Mouse (Mus musculus) hindbrain, embryonic 10.5 days (tissue): Measurements from ENCODE around the gene Fzd7. TPM values are rescaled to one million over a fixed set of nuclear protein-coding genes. Genes with fewer than 3 reads are reported as not detected.
"Not testable (repeated sequence)": the region's sequence is repeated elsewhere in the genome, so short reads cannot be mapped to it uniquely, and the experiment has no call there.

Experiments
- DNase-seq: peaks from one replicate; pipeline ENCODE4 v3.0.0-alpha.2; 2017; ENCODE audit warnings: low spot score
- H3K27ac ChIP-seq: fragments of 300-500 bp; sonication (generic); 2 replicates; pipeline ENCODE4 v1.5.1; 2016; ENCODE audit warnings: mild to moderate bottlenecking, moderate library complexity
- H3K27me3 ChIP-seq: fragments of 300-500 bp; sonication (generic); 2 replicates; pipeline ENCODE4 v1.6.1; 2016; ENCODE audit warnings: mild to moderate bottlenecking; ENCODE audit not compliant: poor library complexity, insufficient read depth, severe bottlenecking
- H3K36me3 ChIP-seq: fragments of 300-500 bp; sonication (generic); 2 replicates; pipeline ENCODE4 v1.6.1; 2016; ENCODE audit warnings: mild to moderate bottlenecking, moderate library complexity
- H3K4me1 ChIP-seq: fragments of 300-500 bp; sonication (generic); replicated peaks from 2 replicates; pipeline ENCODE4 v1.6.1; 2016; ENCODE audit warnings: mild to moderate bottlenecking
- H3K4me3 ChIP-seq: fragments of 300-500 bp; sonication (generic); 2 replicates; pipeline ENCODE4 v1.5.1; 2016; ENCODE audit warnings: mild to moderate bottlenecking, moderate library complexity
- H3K9me3 ChIP-seq: fragments of 300-500 bp; sonication (generic); 2 replicates; pipeline ENCODE4 v1.6.1; 2016; ENCODE audit warnings: mild to moderate bottlenecking, moderate library complexity
- WGBS: fragments of 180-500 bp; shearing (Covaris S2); methylation state at CpG from one replicate; pipeline ENCODE4 v1.1.7; 2016; 5-methylcytosine and 5-hydroxymethylcytosine counted together
- polyA plus RNA-seq: library from polyadenylated mRNA; unstranded; fragments of >200 nt; fragmentation: Nextera tagmentation; extraction: Ambion mirVana; gene quantifications from 2 replicates; pipeline ENCODE4 v1.2.1, GENCODE M21; 2016

Gene Fzd7
- polyA plus RNA-seq: 14.4 and 16.1 TPM in 2 replicates

GRCm38 (mm10) chr1:59482331-59482695 lies at the start of gene Fzd7:
Gene Fzd7, plus strand, starts transcription at chr1:59482424.
- WGBS: under 1% methylated on average over 35 of the region's 35 CpGs
- no peaks in the 10 kb centered on the region for H3K9me3 ChIP-seq
- H3K36me3 ChIP-seq: peaks cover 30% of the 10 kb centered on the region
- H3K27me3 ChIP-seq: no peaks in the 10 kb centered on the region; the same call in 1 of the 2 replicates
- peak within 1 kb of the TSS; percentile 96 for H3K4me3 ChIP-seq
- no peak for DNase-seq
- H3K27ac ChIP-seq: peak within 1 kb of the TSS; percentile 96
- H3K4me1 ChIP-seq: peaks cover 72% of the 10 kb centered on the region

GRCm38 (mm10) chr1:59433296-59433695 lies 48.9 kb upstream of the Fzd7 start:
- no peaks in the 10 kb centered on the region for H3K36me3 ChIP-seq
- 82% methylated on average over 6 of the region's 6 CpGs for WGBS
- no peak overlapping the region for H3K27ac ChIP-seq
- H3K9me3 ChIP-seq: no peaks in the 10 kb centered on the region
- DNase-seq: no peak
- H3K4me1 ChIP-seq: peaks cover 35% of the 10 kb centered on the region
- H3K4me3 ChIP-seq: no peak overlapping the region
- H3K27me3 ChIP-seq: no peaks in the 10 kb centered on the region

- peak overlapping the region; percentile 56 for H3K27ac ChIP-seq
- 75% methylated on average over 3 of the region's 3 CpGs for WGBS
- H3K36me3 ChIP-seq: no peaks in the 10 kb centered on the region
- no peaks in the 10 kb centered on the region for H3K27me3 ChIP-seq
- H3K4me1 ChIP-seq: peaks cover 43% of the 10 kb centered on the region
- no peak for DNase-seq
- H3K9me3 ChIP-seq: no peaks in the 10 kb centered on the region
- H3K4me3 ChIP-seq: no peak overlapping the region
Measured at GRCm38 (mm10) chr1:59434071-59434470, 48.2 kb upstream of the Fzd7 start.

- H3K9me3 ChIP-seq: no peaks in the 10 kb centered on the region
- H3K4me3 ChIP-seq: no peak overlapping the region
- 89% methylated on average over 5 of the region's 5 CpGs for WGBS
- H3K27ac ChIP-seq: peak overlapping the region; percentile 88
- H3K27me3 ChIP-seq: no peaks in the 10 kb centered on the region
- peaks cover 52% of the 10 kb centered on the region for H3K4me1 ChIP-seq
- DNase-seq: no peak
- H3K36me3 ChIP-seq: no peaks in the 10 kb centered on the region
Measured at GRCm38 (mm10) chr1:59435270-59435669, 47.0 kb upstream of the Fzd7 start.

- Histone ChIP-seq H3K9me3 (no peaks in the 10 kb centered on the region), H3K27me3 (no peaks in the 10 kb centered on the region), H3K36me3 (no peaks in the 10 kb centered on the region), H3K27ac (peak overlapping the region; percentile 88), H3K4me1 (peaks cover 52% of the 10 kb centered on the region), H3K4me3 (no peak overlapping the region)
- 82% methylated on average over 3 of the region's 3 CpGs for WGBS
- DNase-seq: no peak
Measured at GRCm38 (mm10) chr1:59436321-59436720, 45.9 kb upstream of the Fzd7 start.

- WGBS: 5% methylated on average over 3 of the region's 3 CpGs
- H3K27me3 ChIP-seq: no peaks in the 10 kb centered on the region
- peak overlapping the region; percentile 88 for H3K27ac ChIP-seq
- H3K4me3 ChIP-seq: no peak overlapping the region
- no peaks in the 10 kb centered on the region for H3K36me3 ChIP-seq
- DNase-seq: peak; percentile 87
- H3K9me3 ChIP-seq: no peaks in the 10 kb centered on the region
- peaks cover 52% of the 10 kb centered on the region for H3K4me1 ChIP-seq
Measured at GRCm38 (mm10) chr1:59437927-59438326, 44.3 kb upstream of the Fzd7 start.

- 29% methylated on average over 4 of the region's 4 CpGs for WGBS
- peaks cover 52% of the 10 kb centered on the region for H3K4me1 ChIP-seq
- peak overlapping the region; percentile 88 for H3K27ac ChIP-seq
- no peaks in the 10 kb centered on the region for H3K36me3 ChIP-seq
- DNase-seq: peak; percentile 46
- H3K9me3 ChIP-seq: no peaks in the 10 kb centered on the region
- no peak overlapping the region for H3K4me3 ChIP-seq
- no peaks in the 10 kb centered on the region for H3K27me3 ChIP-seq
Measured at GRCm38 (mm10) chr1:59438330-59438729, 43.9 kb upstream of the Fzd7 start.

GRCm38 (mm10) chr1:59439252-59439651 lies 43.0 kb upstream of the Fzd7 start:
- H3K27me3 ChIP-seq: no peaks in the 10 kb centered on the region
- no peak for DNase-seq
- WGBS: 64% methylated on average over 2 of the region's 2 CpGs
- no peaks in the 10 kb centered on the region for H3K36me3 ChIP-seq
- H3K9me3 ChIP-seq: no peaks in the 10 kb centered on the region
- H3K27ac ChIP-seq: peak overlapping the region; percentile 88
- H3K4me3 ChIP-seq: no peak overlapping the region
- H3K4me1 ChIP-seq: peaks cover 48% of the 10 kb centered on the region

- H3K36me3 ChIP-seq: no peaks in the 10 kb centered on the region
- 85% methylated on average over 1 of the region's 1 CpGs for WGBS
- H3K27me3 ChIP-seq: no peaks in the 10 kb centered on the region
- no peak for DNase-seq
- H3K27ac ChIP-seq: peak overlapping the region; percentile 88
- H3K4me3 ChIP-seq: no peak overlapping the region
- H3K4me1 ChIP-seq: peaks cover 51% of the 10 kb centered on the region
- H3K9me3 ChIP-seq: no peaks in the 10 kb centered on the region
Measured at GRCm38 (mm10) chr1:59439941-59440340, 42.3 kb upstream of the Fzd7 start.

GRCm38 (mm10) chr1:59442721-59443120 lies 39.5 kb upstream of the Fzd7 start:
- H3K36me3 ChIP-seq, H3K27ac ChIP-seq, DNase-seq, H3K4me3 ChIP-seq, H3K27me3 ChIP-seq, H3K9me3 ChIP-seq: not testable (repeated sequence)
- H3K4me1 ChIP-seq: peaks cover 35% of the 10 kb centered on the region
- WGBS: 95% methylated on average over 14 of the region's 14 CpGs

GRCm38 (mm10) chr1:59444127-59444660 lies 38.0 kb upstream of the Fzd7 start:
- H3K27ac ChIP-seq: no peak overlapping the region
- no peaks in the 10 kb centered on the region for H3K9me3 ChIP-seq
- H3K27me3 ChIP-seq: peaks cover 17% of the 10 kb centered on the region
- no peak overlapping the region for H3K4me3 ChIP-seq
- 80% methylated on average over 3 of the region's 3 CpGs for WGBS
- no peaks in the 10 kb centered on the region for H3K36me3 ChIP-seq
- H3K4me1 ChIP-seq: peaks cover 35% of the 10 kb centered on the region
- no peak for DNase-seq

GRCm38 (mm10) chr1:59445242-59445641 lies 37.0 kb upstream of the Fzd7 start:
- WGBS: 79% methylated on average over 5 of the region's 5 CpGs
- no peak for DNase-seq
- no peak overlapping the region for H3K27ac ChIP-seq

GRCm38 (mm10) chr1:59448497-59449270 lies 33.5 kb upstream of the Fzd7 start:
- peak; percentile 30 for DNase-seq
- Histone ChIP-seq H3K36me3 (no peaks in the 10 kb centered on the region), H3K27ac (peak overlapping the region; percentile 82), H3K9me3 (peaks cover 5% of the 10 kb centered on the region), H3K4me3 (peak overlapping the region; percentile 1; the same call in 1 of the 2 replicates), H3K27me3 (peaks cover 28% of the 10 kb centered on the region), H3K4me1 (peaks cover 61% of the 10 kb centered on the region)
- 19% methylated on average over 11 of the region's 11 CpGs for WGBS

More at GRCm38 (mm10) chr1:59445242-59445641, 37.0 kb upstream of the Fzd7 start:
- peaks cover 38% of the 10 kb centered on the region for H3K4me1 ChIP-seq
- H3K27me3 ChIP-seq: peaks cover 19% of the 10 kb centered on the region
- no peaks in the 10 kb centered on the region for H3K9me3 ChIP-seq
- no peaks in the 10 kb centered on the region for H3K36me3 ChIP-seq
- no peak overlapping the region for H3K4me3 ChIP-seq
